Mouse (Mus musculus) midbrain, embryonic 16.5 days (tissue): ENCODE data around the gene Grid2. TPM values are rescaled to one million over a fixed set of nuclear protein-coding genes. Genes with fewer than 3 reads are reported as not detected.

ENCODE experiments used
- ATAC-seq: fragments of 200-750 bp; cut with Nextera tagmentation; 2 replicates; pipeline ENCODE4 v1.8.0; 2017; ENCODE audit warnings: moderate TSS enrichment
- H3K27ac ChIP-seq: fragments of 300-500 bp; sonication (generic); 2 replicates; pipeline ENCODE4 v1.5.1; 2014; ENCODE audit warnings: mild to moderate bottlenecking, low read length, mixed read lengths
- H3K27me3 ChIP-seq: fragments of 300-500 bp; sonication (generic); 2 replicates; pipeline ENCODE4 v1.6.1; 2014; ENCODE audit warnings: low read depth, low read length, mixed read lengths; ENCODE audit not compliant: control insufficient read depth, insufficient read depth
- H3K36me3 ChIP-seq: fragments of 300-500 bp; sonication (generic); 2 replicates; pipeline ENCODE4 v1.6.1; 2014; ENCODE audit warnings: mild to moderate bottlenecking, low read length, moderate library complexity, mixed read lengths; ENCODE audit not compliant: control insufficient read depth, insufficient read depth
- H3K4me1 ChIP-seq: fragments of 300-500 bp; sonication (generic); 2 replicates; pipeline ENCODE4 v1.6.1; 2014; ENCODE audit warnings: mild to moderate bottlenecking, low read length, mixed read lengths; ENCODE audit not compliant: control insufficient read depth, insufficient read depth
- H3K4me2 ChIP-seq: fragments of 300-500 bp; sonication (generic); 2 replicates; pipeline ENCODE4 v1.6.1; 2014; ENCODE audit warnings: mild to moderate bottlenecking, low read length, mixed read lengths
- H3K4me3 ChIP-seq: fragments of 300-500 bp; sonication (generic); 2 replicates; pipeline ENCODE4 v1.5.1; 2014; ENCODE audit warnings: low read depth, mild to moderate bottlenecking, low read length, moderate library complexity, mixed read lengths
- H3K9ac ChIP-seq: fragments of 300-500 bp; sonication (generic); 2 replicates; pipeline ENCODE4 v1.6.1; 2014; ENCODE audit warnings: low read depth, low read length, mixed read lengths
- H3K9me3 ChIP-seq: fragments of 300-500 bp; sonication (generic); replicated peaks from 2 replicates; pipeline ENCODE4 v1.6.1; 2014; ENCODE audit warnings: mild to moderate bottlenecking, low read length, mixed read lengths; ENCODE audit not compliant: control insufficient read depth, poor library complexity, severe bottlenecking
- WGBS: fragments of 180-500 bp; shearing (Covaris S2); extraction: QIAGEN DNeasy Blood & Tissue Kit; methylation state at CpG from one replicate; pipeline ENCODE4 v1.1.7; 2014; 5-methylcytosine and 5-hydroxymethylcytosine counted together
- polyA plus RNA-seq: library from polyadenylated mRNA; unstranded; fragments of >200 nt; fragmentation: Nextera tagmentation; extraction: Ambion mirVana; gene quantifications from 2 replicates; pipeline ENCODE4 v1.2.1, GENCODE M21; 2015

Gene Grid2
- polyA plus RNA-seq, 1 experiment from 2014 or later: 13.8 TPM

DNA sequence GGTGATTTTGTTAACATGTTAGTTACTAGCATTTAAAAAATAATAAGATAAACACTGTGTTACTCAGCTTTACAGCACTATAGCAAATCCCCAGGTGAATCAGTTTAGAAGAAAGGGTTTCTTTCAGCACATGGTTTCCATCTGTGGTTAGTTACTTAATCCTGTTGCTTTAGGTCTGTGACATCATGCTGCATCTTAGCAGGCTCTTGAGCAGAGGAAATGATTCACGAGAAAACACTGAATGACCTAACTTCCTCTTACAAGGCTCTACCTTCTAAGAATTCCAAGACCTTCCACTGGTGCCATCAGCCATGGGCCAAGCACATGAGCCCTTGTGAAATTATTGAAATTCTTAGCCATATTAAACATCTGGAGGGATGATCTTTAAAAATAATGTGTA, 1248.7 kb downstream of the Grid2 start:
- 74% methylated on average over 1 of the region's 1 CpGs for WGBS
- H3K27ac ChIP-seq: no peak overlapping the region
- ATAC-seq: no peak
- no peaks in the 10 kb centered on the region for H3K9me3 ChIP-seq
- no peak overlapping the region for H3K4me3 ChIP-seq
- no peaks in the 10 kb centered on the region for H3K27me3 ChIP-seq
- H3K9ac ChIP-seq: no peak overlapping the region
- H3K36me3 ChIP-seq: no peaks in the 10 kb centered on the region
- H3K4me2 ChIP-seq: no peak overlapping the region
- H3K4me1 ChIP-seq: no peaks in the 10 kb centered on the region

DNA sequence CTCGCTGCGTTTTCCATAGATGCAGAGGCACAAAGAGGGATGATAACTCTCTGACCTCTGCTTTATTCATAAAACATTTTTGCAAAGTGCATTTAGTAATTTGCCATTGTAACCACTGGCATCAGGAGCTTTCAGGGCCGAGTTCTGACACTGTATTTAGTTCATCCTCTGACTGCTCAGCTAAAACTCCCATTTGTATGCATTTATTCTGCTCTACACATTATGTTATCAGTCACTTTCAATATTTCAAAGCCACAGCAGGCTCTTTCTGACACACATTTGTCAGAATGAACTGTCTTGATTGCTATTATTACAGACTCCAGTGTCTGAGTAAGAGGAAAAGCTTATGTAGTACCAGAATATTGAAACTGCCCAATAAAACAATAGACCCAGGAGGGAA, 1286.5 kb downstream of the Grid2 start:
- H3K4me2 ChIP-seq: no peak overlapping the region
- peaks cover 2% of the 10 kb centered on the region; the same call in 1 of the 2 replicates for H3K4me1 ChIP-seq
- WGBS: 52% methylated on average over 3 of the region's 3 CpGs
- H3K27me3 ChIP-seq: no peaks in the 10 kb centered on the region
- no peak overlapping the region for H3K27ac ChIP-seq
- H3K9me3 ChIP-seq: no peaks in the 10 kb centered on the region
- ATAC-seq: no peak; the same call in 1 of the 2 replicates
- H3K4me3 ChIP-seq: no peak overlapping the region
- no peaks in the 10 kb centered on the region for H3K36me3 ChIP-seq
- no peak overlapping the region for H3K9ac ChIP-seq

DNA sequence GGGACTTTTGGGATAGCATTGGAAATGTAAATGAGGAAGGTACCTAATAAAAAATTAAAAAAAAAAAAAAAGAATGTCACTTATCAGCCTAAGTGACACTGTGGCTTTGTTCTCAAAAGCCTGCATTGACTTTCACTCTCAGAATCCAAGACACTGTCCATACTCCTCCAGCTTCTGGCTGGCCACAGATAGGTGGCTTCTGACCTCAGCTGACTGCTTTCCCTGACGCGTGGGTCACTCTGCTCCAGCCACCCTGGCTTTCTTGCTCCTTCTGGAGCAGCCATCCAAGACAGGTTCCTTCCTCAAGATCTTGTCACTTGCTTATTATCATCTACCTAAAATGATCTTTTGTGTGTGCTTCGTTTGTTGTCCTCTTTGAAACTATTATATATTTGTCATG, 1298.0 kb downstream of the Grid2 start:
- 84% methylated on average over 3 of the region's 3 CpGs for WGBS
- H3K36me3 ChIP-seq: no peaks in the 10 kb centered on the region
- ATAC-seq: no peak

DNA sequence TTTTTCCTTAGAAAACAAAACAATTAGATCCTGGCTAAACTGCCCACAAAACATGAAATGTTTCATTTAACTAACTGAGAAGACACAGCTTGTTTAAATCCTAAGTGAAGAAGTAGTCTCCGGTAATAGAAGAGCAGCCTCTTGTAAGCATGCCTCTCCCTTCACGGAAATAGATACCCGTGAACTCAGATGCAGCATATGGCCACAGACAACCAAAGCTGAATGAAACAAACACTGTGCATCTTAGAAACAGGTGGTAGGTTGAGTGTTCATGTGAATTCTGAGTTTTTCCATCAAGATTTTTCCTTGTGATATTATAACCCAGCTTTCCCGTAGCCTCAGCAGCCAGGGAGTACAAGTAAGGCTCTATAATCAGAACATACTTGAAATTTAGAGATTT, 1299.5 kb downstream of the Grid2 start:
- Histone ChIP-seq H3K36me3 (no peaks in the 10 kb centered on the region), H3K4me2 (no peak overlapping the region), H3K4me3 (no peak overlapping the region), H3K9me3 (no peaks in the 10 kb centered on the region), H3K9ac (no peak overlapping the region), H3K27ac (no peak overlapping the region), H3K27me3 (no peaks in the 10 kb centered on the region), H3K4me1 (no peaks in the 10 kb centered on the region)
- 89% methylated on average over 4 of the region's 4 CpGs for WGBS
- ATAC-seq: no peak

More for the DNA sequence above, 1298.0 kb downstream of the Grid2 start:
- Histone ChIP-seq H3K4me1 (no peaks in the 10 kb centered on the region), H3K27ac (no peak overlapping the region), H3K9me3 (no peaks in the 10 kb centered on the region), H3K27me3 (no peaks in the 10 kb centered on the region), H3K4me2 (no peak overlapping the region), H3K9ac (no peak overlapping the region), H3K4me3 (no peak overlapping the region)

DNA sequence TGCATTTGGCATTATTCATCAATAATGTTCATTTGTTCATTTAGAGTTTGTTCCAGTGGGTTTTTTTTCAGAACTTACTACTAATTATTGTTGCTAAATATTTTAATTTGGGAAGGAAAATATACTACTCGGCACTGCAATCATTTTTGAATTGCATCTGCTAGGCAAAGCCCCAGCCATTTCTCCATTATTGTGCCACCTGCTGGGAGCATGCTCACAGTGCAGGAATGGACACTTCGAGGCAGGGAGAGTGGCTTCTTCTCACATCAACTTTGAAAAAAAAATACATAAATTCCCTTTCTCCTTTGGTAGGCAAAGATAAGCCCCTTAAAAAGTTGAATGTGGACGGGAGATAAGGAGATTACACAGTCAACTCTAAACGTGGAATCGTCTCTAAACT, 1312.9 kb downstream of the Grid2 start:
- Histone ChIP-seq H3K9ac (no peak overlapping the region), H3K4me3 (no peak overlapping the region), H3K27ac (no peak overlapping the region), H3K9me3 (no peaks in the 10 kb centered on the region), H3K36me3 (no peaks in the 10 kb centered on the region), H3K4me2 (no peak overlapping the region), H3K27me3 (no peaks in the 10 kb centered on the region), H3K4me1 (no peaks in the 10 kb centered on the region)
- no peak for ATAC-seq
- 54% methylated on average over 5 of the region's 5 CpGs for WGBS

DNA sequence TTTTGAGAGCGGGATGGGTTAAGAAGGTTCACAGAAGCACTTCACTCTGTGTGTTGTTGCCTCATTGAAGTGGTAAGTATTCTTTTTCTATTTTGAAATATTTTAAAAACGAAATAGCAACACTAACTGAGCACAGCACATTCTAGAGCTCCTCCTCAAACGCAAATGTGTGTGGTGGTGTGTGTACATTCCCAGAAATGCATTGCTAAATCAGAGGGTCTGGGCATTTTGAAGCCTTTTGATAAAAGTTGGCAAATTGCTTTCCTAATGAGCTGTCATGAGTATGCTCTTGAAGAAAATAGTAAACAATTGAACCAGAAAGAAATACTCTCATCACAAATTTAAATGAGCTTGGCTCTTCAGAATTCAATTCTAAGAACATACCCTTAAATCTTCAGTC, 1325.7 kb downstream of the Grid2 start:
- no peak for ATAC-seq

DNA sequence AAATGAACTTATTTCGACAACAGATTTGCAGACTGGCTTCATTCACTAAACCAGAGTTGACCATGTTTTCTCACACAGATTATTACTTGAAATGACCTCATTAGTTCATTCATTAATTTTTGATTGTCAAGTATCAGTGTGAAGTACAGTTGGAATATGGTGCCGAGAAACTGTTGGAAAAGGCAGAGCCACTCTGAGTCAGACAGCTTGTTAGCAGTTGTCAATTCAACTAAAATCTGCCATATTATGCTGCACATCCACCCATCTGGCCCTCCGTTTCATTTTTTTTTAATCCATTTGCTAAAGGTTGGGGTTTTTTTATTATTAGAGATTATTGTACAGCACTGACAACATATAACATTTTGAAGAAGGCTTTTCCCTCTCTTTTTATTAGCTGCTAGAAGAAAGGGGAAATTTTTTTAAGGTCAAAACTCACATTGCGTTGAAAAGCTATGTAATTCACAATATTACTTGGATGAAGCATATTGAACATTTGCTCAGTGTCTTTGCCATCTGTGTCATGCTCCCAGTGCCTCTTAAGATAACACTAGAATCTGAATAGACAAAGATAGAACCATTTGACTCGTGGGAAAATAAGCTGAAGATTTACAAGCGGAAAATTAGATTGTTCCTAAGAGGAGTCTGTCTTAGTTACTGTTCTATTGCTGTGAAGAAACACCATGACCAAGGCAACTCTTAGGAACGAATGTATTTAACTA, 1333.0 kb downstream of the Grid2 start:
- Histone ChIP-seq H3K4me3 (no peak overlapping the region), H3K9me3 (no peaks in the 10 kb centered on the region), H3K36me3 (no peaks in the 10 kb centered on the region), H3K27me3 (no peaks in the 10 kb centered on the region), H3K27ac (no peak overlapping the region), H3K4me2 (no peak overlapping the region), H3K9ac (no peak overlapping the region), H3K4me1 (no peaks in the 10 kb centered on the region)
- 72% methylated on average over 7 of the region's 7 CpGs for WGBS
- no peak for ATAC-seq

More for the DNA sequence above, 1325.7 kb downstream of the Grid2 start:
- no peaks in the 10 kb centered on the region for H3K4me1 ChIP-seq
- H3K36me3 ChIP-seq: no peaks in the 10 kb centered on the region
- no peak overlapping the region for H3K27ac ChIP-seq
- no peak overlapping the region for H3K4me2 ChIP-seq
- WGBS: 57% methylated on average over 3 of the region's 3 CpGs
- no peaks in the 10 kb centered on the region for H3K9me3 ChIP-seq
- no peaks in the 10 kb centered on the region for H3K27me3 ChIP-seq
- no peak overlapping the region for H3K9ac ChIP-seq
- no peak overlapping the region for H3K4me3 ChIP-seq

DNA sequence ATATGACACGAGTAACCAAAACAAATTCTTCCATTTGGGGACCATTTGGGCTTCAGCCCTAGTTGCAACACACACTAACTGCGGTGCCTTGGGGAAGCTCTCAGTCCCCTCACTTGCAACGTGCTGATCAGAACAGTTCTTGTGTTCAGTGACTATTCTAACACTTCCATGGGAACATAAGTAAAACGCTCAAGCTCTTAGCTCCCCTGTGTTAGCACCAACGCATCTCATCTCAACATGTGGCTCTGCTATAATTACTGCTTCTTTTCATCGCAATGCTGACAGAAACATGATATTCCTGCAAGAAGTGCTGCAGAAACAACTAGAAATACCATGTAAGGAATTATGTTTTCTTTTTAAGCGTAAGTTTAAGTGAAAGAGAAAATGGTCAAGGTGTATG, 1340.6 kb downstream of the Grid2 start:
- Histone ChIP-seq H3K36me3 (no peaks in the 10 kb centered on the region), H3K4me3 (no peak overlapping the region), H3K27me3 (no peaks in the 10 kb centered on the region), H3K27ac (no peak overlapping the region), H3K4me2 (no peak overlapping the region), H3K4me1 (peaks cover 5% of the 10 kb centered on the region; the same call in 1 of the 2 replicates), H3K9me3 (no peaks in the 10 kb centered on the region), H3K9ac (no peak overlapping the region)
- no peak for ATAC-seq
- WGBS: 72% methylated on average over 7 of the region's 7 CpGs

DNA sequence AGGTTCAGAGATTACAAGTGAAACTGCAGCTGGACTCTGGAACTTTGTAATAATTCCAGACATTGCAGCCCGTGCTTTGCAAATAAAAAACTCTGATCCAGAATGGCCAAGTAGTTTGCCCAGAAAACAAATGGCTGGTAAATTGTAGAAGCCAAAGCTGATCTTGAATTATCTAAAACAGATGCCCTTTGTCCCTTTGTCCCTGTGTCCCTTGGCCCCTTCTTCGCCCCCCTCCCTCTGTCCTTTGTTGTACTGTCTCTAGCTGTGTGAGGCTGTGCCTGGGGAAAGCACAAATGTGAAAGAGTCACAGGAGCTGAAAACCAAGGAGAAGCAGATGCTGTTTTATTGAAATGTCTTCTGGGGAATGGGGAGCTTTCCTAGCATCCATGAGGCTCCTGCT, 1341.2 kb downstream of the Grid2 start:
- Histone ChIP-seq H3K27me3 (no peaks in the 10 kb centered on the region), H3K27ac (no peak overlapping the region), H3K4me1 (peaks cover 5% of the 10 kb centered on the region; the same call in 1 of the 2 replicates), H3K9me3 (no peaks in the 10 kb centered on the region), H3K4me2 (no peak overlapping the region), H3K4me3 (no peak overlapping the region), H3K36me3 (no peaks in the 10 kb centered on the region), H3K9ac (no peak overlapping the region)
- ATAC-seq: no peak
- WGBS: 38% methylated on average over 2 of the region's 2 CpGs
